Mouse (Mus musculus): ENCODE measurements around the gene Uggt2. TPM values are rescaled to one million over a fixed set of nuclear protein-coding genes. Genes with fewer than 3 reads are reported as not detected.

The Uggt2 gene
- polyA plus RNA-seq (2015; fragmentation: Nextera tagmentation; extraction: Ambion mirVana): 2.4 and 3.2 TPM in 2 replicates

GRCm38 (mm10) chr14:119098851-119099569 is at the start of gene Uggt2:
Uggt2 (minus strand) TSS chr14:119099430.

GRCm38 (mm10) chr14:119137906-119138785 is 38.9 kb upstream of the Uggt2 start, which contains the start of gene Hs6st3:
Hs6st3 (plus strand) TSS chr14:119138341.

GRCm38 (mm10) chr14:118937533-118938492 is 161.4 kb downstream of the Uggt2 start, which contains the start of gene Dnajc3:
Dnajc3 (plus strand) TSS chr14:118937976.

Other genes with a start within 250 kb of the Uggt2 start
- gene Dzip1, start 174.0 kb downstream of the Uggt2 start, polyA plus RNA-seq (2015; fragmentation: Nextera tagmentation; extraction: Ambion mirVana): 2.9 and 3.2 TPM in 2 replicates
- 19.8 and 22.4 TPM in 2 replicates for gene Dnajc3, start 161.5 kb downstream of the Uggt2 start, polyA plus RNA-seq (2015; fragmentation: Nextera tagmentation; extraction: Ambion mirVana)
- gene Hs6st3, start 38.9 kb upstream of the Uggt2 start, polyA plus RNA-seq (2015; fragmentation: Nextera tagmentation; extraction: Ambion mirVana): not detected in 2 replicates